Mouse (Mus musculus): Measurements from ENCODE around the gene Inpp4b. TPM values are rescaled to one million over a fixed set of nuclear protein-coding genes. Genes with fewer than 3 reads are reported as not detected.

Gene Inpp4b
- polyA plus RNA-seq, 1 experiment: 22.6 TPM

- Histone ChIP-seq H3K27me3 (ENCODE audit: control insufficient read depth, insufficient read depth, low read length) (no peaks in the 10 kb centered on the region), H3K27ac (ENCODE audit: control insufficient read depth, insufficient read depth, low read length) (no peak overlapping the region; the same call in 1 of the 2 replicates), H3K36me3 (ENCODE audit: control insufficient read depth, insufficient read depth, low read length) (no peaks in the 10 kb centered on the region; the same call in 1 of the 2 replicates), H3K4me1 (replicated peaks; ENCODE audit: control insufficient read depth, insufficient read depth, low read length) (peaks cover 6% of the 10 kb centered on the region), H3K4me3 (ENCODE audit: control insufficient read depth, insufficient read depth, low read length) (no peak overlapping the region)
- no peak for DNase-seq
- 42% methylated on average over 9 of the region's 9 CpGs for WGBS
- TF ChIP-seq POLR2A (IDR thresholded peaks at IDR 0.05; ENCODE audit: control insufficient read depth, extremely low read depth, insufficient read depth, low read length, poor library complexity) (no peak), CTCF (IDR thresholded peaks at IDR 0.05; ENCODE audit: borderline replicate concordance, control insufficient read depth, extremely low read depth, insufficient read depth, low read length, poor library complexity) (no peak)
Measured at GRCm38 (mm10) chr8:81773305-81773965, 431.1 kb downstream of the Inpp4b start.

- no peak for DNase-seq
- no peaks in the 10 kb centered on the region; the same call in 1 of the 2 replicates for H3K36me3 ChIP-seq (ENCODE audit: control insufficient read depth, insufficient read depth, low read length)
- H3K4me1 ChIP-seq (replicated peaks; ENCODE audit: control insufficient read depth, insufficient read depth, low read length): peaks cover 6% of the 10 kb centered on the region
- H3K27ac ChIP-seq (ENCODE audit: control insufficient read depth, insufficient read depth, low read length): no peak overlapping the region; the same call in 1 of the 2 replicates
- no peak overlapping the region for H3K4me3 ChIP-seq (ENCODE audit: control insufficient read depth, insufficient read depth, low read length)
- no peaks in the 10 kb centered on the region for H3K27me3 ChIP-seq (ENCODE audit: control insufficient read depth, insufficient read depth, low read length)
- no peak for TF ChIP-seq POLR2A (IDR thresholded peaks at IDR 0.05; ENCODE audit: control insufficient read depth, extremely low read depth, insufficient read depth, low read length, poor library complexity)
- no peak for TF ChIP-seq CTCF (IDR thresholded peaks at IDR 0.05; ENCODE audit: borderline replicate concordance, control insufficient read depth, extremely low read depth, insufficient read depth, low read length, poor library complexity)
- WGBS: 32% methylated on average over 4 of the region's 4 CpGs
Measured at GRCm38 (mm10) chr8:81774010-81774409, 431.7 kb downstream of the Inpp4b start.

- H3K36me3 ChIP-seq (ENCODE audit: control insufficient read depth, insufficient read depth, low read length): no peaks in the 10 kb centered on the region; the same call in 1 of the 2 replicates
- peaks cover 2% of the 10 kb centered on the region; the same call in 1 of the 2 replicates for H3K4me1 ChIP-seq (replicated peaks; ENCODE audit: control insufficient read depth, insufficient read depth, low read length)
- no peaks in the 10 kb centered on the region for H3K27me3 ChIP-seq (ENCODE audit: control insufficient read depth, insufficient read depth, low read length)
- H3K27ac ChIP-seq (ENCODE audit: control insufficient read depth, insufficient read depth, low read length): no peak overlapping the region
- WGBS: 49% methylated on average over 1 of the region's 1 CpGs
- TF ChIP-seq POLR2A (IDR thresholded peaks at IDR 0.05; ENCODE audit: control insufficient read depth, extremely low read depth, insufficient read depth, low read length, poor library complexity) (no peak), CTCF (IDR thresholded peaks at IDR 0.05; ENCODE audit: borderline replicate concordance, control insufficient read depth, extremely low read depth, insufficient read depth, low read length, poor library complexity) (no peak)
- DNase-seq: no peak
- H3K4me3 ChIP-seq (ENCODE audit: control insufficient read depth, insufficient read depth, low read length): no peak overlapping the region
Measured at GRCm38 (mm10) chr8:81774454-81774853, 432.1 kb downstream of the Inpp4b start.

GRCm38 (mm10) chr8:81776516-81777237, 434.3 kb downstream of the Inpp4b start:
- Histone ChIP-seq H3K27ac (ENCODE audit: control insufficient read depth, insufficient read depth, low read length) (peak overlapping the region; percentile 71), H3K36me3 (ENCODE audit: control insufficient read depth, insufficient read depth, low read length) (no peaks in the 10 kb centered on the region; the same call in 1 of the 2 replicates), H3K4me3 (ENCODE audit: control insufficient read depth, insufficient read depth, low read length) (no peak overlapping the region)

GRCm38 (mm10) chr8:81777704-81778103, 435.3 kb downstream of the Inpp4b start:
- Histone ChIP-seq H3K4me1 (replicated peaks; ENCODE audit: control insufficient read depth, insufficient read depth, low read length) (peaks cover 15% of the 10 kb centered on the region), H3K27me3 (ENCODE audit: control insufficient read depth, insufficient read depth, low read length) (no peaks in the 10 kb centered on the region), H3K27ac (ENCODE audit: control insufficient read depth, insufficient read depth, low read length) (no peak overlapping the region), H3K4me3 (ENCODE audit: control insufficient read depth, insufficient read depth, low read length) (no peak overlapping the region), H3K36me3 (ENCODE audit: control insufficient read depth, insufficient read depth, low read length) (no peaks in the 10 kb centered on the region; the same call in 1 of the 2 replicates)
- DNase-seq: no peak
- TF ChIP-seq CTCF (IDR thresholded peaks at IDR 0.05; ENCODE audit: borderline replicate concordance, control insufficient read depth, extremely low read depth, insufficient read depth, low read length, poor library complexity) (no peak), POLR2A (IDR thresholded peaks at IDR 0.05; ENCODE audit: control insufficient read depth, extremely low read depth, insufficient read depth, low read length, poor library complexity) (no peak)
- 87% methylated on average over 1 of the region's 1 CpGs for WGBS

More at GRCm38 (mm10) chr8:81776516-81777237, 434.3 kb downstream of the Inpp4b start:
- DNase-seq: no peak
- 79% methylated on average over 4 of the region's 4 CpGs for WGBS
- Histone ChIP-seq H3K4me1 (replicated peaks; ENCODE audit: control insufficient read depth, insufficient read depth, low read length) (peaks cover 13% of the 10 kb centered on the region), H3K27me3 (ENCODE audit: control insufficient read depth, insufficient read depth, low read length) (no peaks in the 10 kb centered on the region)
- TF ChIP-seq POLR2A (IDR thresholded peaks at IDR 0.05; ENCODE audit: control insufficient read depth, extremely low read depth, insufficient read depth, low read length, poor library complexity) (no peak), CTCF (IDR thresholded peaks at IDR 0.05; ENCODE audit: borderline replicate concordance, control insufficient read depth, extremely low read depth, insufficient read depth, low read length, poor library complexity) (no peak)

GRCm38 (mm10) chr8:81779440-81779839, 437.1 kb downstream of the Inpp4b start:
- H3K36me3 ChIP-seq (ENCODE audit: control insufficient read depth, insufficient read depth, low read length): no peaks in the 10 kb centered on the region; the same call in 1 of the 2 replicates
- H3K4me1 ChIP-seq (replicated peaks; ENCODE audit: control insufficient read depth, insufficient read depth, low read length): peaks cover 16% of the 10 kb centered on the region
- H3K4me3 ChIP-seq (ENCODE audit: control insufficient read depth, insufficient read depth, low read length): no peak overlapping the region
- no peak for DNase-seq
- 53% methylated on average over 5 of the region's 5 CpGs for WGBS
- no peaks in the 10 kb centered on the region for H3K27me3 ChIP-seq (ENCODE audit: control insufficient read depth, insufficient read depth, low read length)
- TF ChIP-seq CTCF (IDR thresholded peaks at IDR 0.05; ENCODE audit: borderline replicate concordance, control insufficient read depth, extremely low read depth, insufficient read depth, low read length, poor library complexity): no peak
- no peak for TF ChIP-seq POLR2A (IDR thresholded peaks at IDR 0.05; ENCODE audit: control insufficient read depth, extremely low read depth, insufficient read depth, low read length, poor library complexity)
- no peak overlapping the region for H3K27ac ChIP-seq (ENCODE audit: control insufficient read depth, insufficient read depth, low read length)
